In the genomic region with DNA sequence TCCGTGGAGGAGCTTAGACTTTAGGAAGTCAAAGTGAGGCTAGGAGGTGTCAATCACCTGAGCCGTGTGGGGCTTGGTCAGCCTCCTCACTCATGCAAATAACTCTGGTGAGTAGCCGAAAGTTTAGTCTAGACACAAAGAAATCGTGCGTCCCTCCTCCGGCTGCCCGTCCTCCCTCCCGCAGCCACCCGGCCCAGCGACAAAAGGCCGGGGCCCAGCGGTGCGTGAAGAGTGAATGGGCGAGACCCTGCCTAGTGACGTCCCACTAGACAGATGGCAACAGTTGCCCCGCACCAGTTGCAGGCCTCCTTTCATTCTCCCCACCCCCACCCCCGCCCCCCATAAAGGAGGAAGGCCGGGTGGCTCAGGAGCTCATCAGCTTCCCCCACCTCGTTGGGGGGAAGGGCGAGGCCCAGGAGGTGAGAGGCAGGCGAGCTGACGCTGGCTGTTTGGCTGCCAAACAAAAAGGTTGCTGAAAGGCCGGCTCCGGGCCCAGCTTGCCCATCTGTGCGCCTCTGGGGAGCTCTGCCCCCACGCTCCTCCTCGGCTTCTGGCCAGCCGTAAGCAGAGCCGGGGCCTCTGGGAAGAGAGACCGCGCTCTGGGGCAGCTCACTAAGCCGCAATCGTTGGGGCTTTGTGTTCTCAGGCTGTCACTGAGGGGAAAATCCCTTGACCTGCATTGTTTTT, we compare ENCODE assay signal across 9 mouse cellular contexts. TPM values are rescaled to one million over a fixed set of nuclear protein-coding genes. Genes with fewer than 3 reads are reported as not detected.
DNase-seq lines count a peak whose midpoint lies in the region; ATAC-seq and TF ChIP-seq lines count a peak whose summit lies in the region.
"Had no signal": no experiment of that assay in that cellular context is flagged by ENCODE, and none has a peak within 500 bp of the region (broad histone marks: within the 10 kb centered on the region; RNA-seq: fewer than 3 reads in every experiment).

No protein-coding gene starts in this region.

- no peak for TF ChIP-seq POLR2A in brain, embryonic 14.5 days (IDR thresholded peaks at IDR 0.05; ENCODE audit: borderline replicate concordance, extremely low read depth, insufficient read depth, insufficient read length, poor library complexity, severe bottlenecking)
- no peak; the same call in 1 of the 2 replicates for TF ChIP-seq POLR2A in small intestine, adult 2 months (IDR thresholded peaks at IDR 0.05; ENCODE audit: low read depth, low read length)

- H3K27me3 ChIP-seq in hindbrain, postnatal 0 days (ENCODE audit: insufficient read depth, low read length): no peaks in the 10 kb centered on the region
- no peaks in the 10 kb centered on the region for H3K27me3 ChIP-seq in limb, embryonic 11.5 days (ENCODE audit: control insufficient read depth, insufficient read depth, low read length)
- H3K27me3 ChIP-seq in midbrain, embryonic 12.5 days: no peaks in the 10 kb centered on the region
- no peaks in the 10 kb centered on the region for H3K27me3 ChIP-seq in small intestine, adult 2 months (ENCODE audit: control insufficient read depth, insufficient read depth, low read length)

- WGBS in hindbrain, postnatal 0 days: 4% methylated on average over 32 of the region's 33 CpGs
- 3% methylated on average over 32 of the region's 33 CpGs for WGBS in limb, embryonic 11.5 days
- whole genome bisulfite sequencing in midbrain, embryonic 12.5 days: under 1% methylated on average over 33 of the region's 33 CpGs
- WGBS in small intestine, adult 2 months: 33% methylated on average over 33 of the region's 33 CpGs

- TF ChIP-seq CTCF in brain, embryonic 14.5 days (IDR thresholded peaks at IDR 0.05; ENCODE audit: borderline replicate concordance, extremely low read depth, insufficient read depth, insufficient read length): no peak
- no peak for TF ChIP-seq CTCF in hindbrain, postnatal 0 days (IDR thresholded peaks at IDR 0.05; ENCODE audit: low read depth)
- no peak for TF ChIP-seq CTCF in small intestine, adult 2 months (IDR thresholded peaks at IDR 0.05; ENCODE audit: extremely low read depth, insufficient read length, insufficient replicate concordance, low read depth, low read length)

- DNase-seq in MN1 (ENCODE audit: low spot score): peak; percentile 84
- peak; percentile 98 for DNase-seq in brain, embryonic 14.5 days (ENCODE audit: low read depth)
- DNase-seq in forelimb bud, embryonic 11.5 days (ENCODE audit: low read depth, low spot score): peak; percentile 46
- peak; percentile 89 for DNase-seq in hindbrain, postnatal 0 days (ENCODE audit: low spot score)
- DNase-seq in limb, embryonic 11.5 days (ENCODE audit: low spot score): peak; percentile 78

- no peaks in the 10 kb centered on the region for H3K36me3 ChIP-seq in hindbrain, postnatal 0 days (ENCODE audit: insufficient read depth, low read length)
- H3K36me3 ChIP-seq in limb, embryonic 11.5 days (ENCODE audit: control insufficient read depth, insufficient read depth, low read length): no peaks in the 10 kb centered on the region
- no peaks in the 10 kb centered on the region for H3K36me3 ChIP-seq in midbrain, embryonic 12.5 days
- no peaks in the 10 kb centered on the region for H3K36me3 ChIP-seq in small intestine, adult 2 months (ENCODE audit: control insufficient read depth, insufficient read depth, low read length)

- H3K9ac ChIP-seq in hindbrain, postnatal 0 days (replicated peaks; ENCODE audit: low read length): peak overlapping the region; percentile 18; the same call in 1 of the 2 replicates
- H3K9ac ChIP-seq in limb, embryonic 11.5 days (ENCODE audit: low read length): peak overlapping the region; percentile 53
- peak overlapping the region; percentile 48; the same call in 1 of the 2 replicates for H3K9ac ChIP-seq in midbrain, embryonic 12.5 days (replicated peaks)

- H3K4me2 ChIP-seq in hindbrain, postnatal 0 days (ENCODE audit: low read depth, low read length): peak overlapping the region; percentile 43
- peak overlapping the region; percentile 18 for H3K4me2 ChIP-seq in limb, embryonic 11.5 days (ENCODE audit: low read depth, severe bottlenecking)
- peak overlapping the region; percentile 44 for H3K4me2 ChIP-seq in midbrain, embryonic 12.5 days (replicated peaks)

- no peaks in the 10 kb centered on the region for H3K9me3 ChIP-seq in hindbrain, postnatal 0 days (ENCODE audit: low read length)
- no peaks in the 10 kb centered on the region for H3K9me3 ChIP-seq in limb, embryonic 11.5 days (ENCODE audit: control insufficient read depth, low read length)
- H3K9me3 ChIP-seq in midbrain, embryonic 12.5 days: no peaks in the 10 kb centered on the region

- H3K4me3 ChIP-seq in hindbrain, postnatal 0 days (ENCODE audit: low read length): 0 out of 2 replicates have a peak overlapping the region, but pooled peaks have one; percentile 0
- no peak overlapping the region for H3K4me3 ChIP-seq in limb, embryonic 11.5 days (ENCODE audit: low read depth, low read length)
- H3K4me3 ChIP-seq in midbrain, embryonic 12.5 days: 0 out of 2 replicates have a peak overlapping the region, but pooled peaks have one; percentile 16
- peak overlapping the region; percentile 32 for H3K4me3 ChIP-seq in small intestine, adult 2 months (ENCODE audit: low read depth, low read length)

- ATAC-seq in hindbrain, postnatal 0 days: peak; percentile 82
- peak; percentile 14; the same call in 1 of the 2 replicates for ATAC-seq in limb, embryonic 11.5 days (ENCODE audit: insufficient number of reproducible peaks, low FRiP score, low TSS enrichment, low read depth)
- ATAC-seq in midbrain, embryonic 12.5 days (ENCODE audit: low FRiP score, low read depth): peak; percentile 80
- ATAC-seq in erythroid progenitor cell, adult 5-6 weeks (replicated peaks; ENCODE audit: low FRiP score, poor library complexity, severe bottlenecking): no peak

- H3K4me1 ChIP-seq in hindbrain, postnatal 0 days (ENCODE audit: insufficient read depth, low read length): peaks cover 48% of the 10 kb centered on the region
- H3K4me1 ChIP-seq in limb, embryonic 11.5 days (ENCODE audit: control insufficient read depth, insufficient read depth, low read length): peaks cover 71% of the 10 kb centered on the region
- H3K4me1 ChIP-seq in midbrain, embryonic 12.5 days: peaks cover 83% of the 10 kb centered on the region
- peaks cover 62% of the 10 kb centered on the region for H3K4me1 ChIP-seq in small intestine, adult 2 months (ENCODE audit: control insufficient read depth, insufficient read depth, insufficient read length, low read length)

- peak overlapping the region; percentile 95 for H3K27ac ChIP-seq in hindbrain, postnatal 0 days
- peak overlapping the region; percentile 99 for H3K27ac ChIP-seq in limb, embryonic 11.5 days (replicated peaks; ENCODE audit: low read depth, low read length)
- H3K27ac ChIP-seq in midbrain, embryonic 12.5 days (replicated peaks): peak overlapping the region; percentile 99
- H3K27ac ChIP-seq in small intestine, adult 2 months (ENCODE audit: insufficient read depth, low read depth, low read length): peak overlapping the region; percentile 88

RNA-seq across cellular contexts. Expression of a gene that starts 15.7 kb away (rescaled TPM):
- 31.8 and 58.3 TPM in 2 replicates for polyA plus RNA-seq in brain, embryonic 14.5 days (2012; rRNA removed)
- 11.2 and 26.1 TPM in 2 replicates for total RNA-seq in hindbrain, postnatal 0 days (2014; rRNA removed)
- 13.2 and 14.8 TPM in 2 replicates for polyA plus RNA-seq in hindbrain, postnatal 0 days (2015; fragmentation: Nextera tagmentation; extraction: Ambion mirVana)
- polyA plus RNA-seq in limb, embryonic 11.5 days (2014; fragmentation: Nextera tagmentation; extraction: Ambion mirVana): 21.3 and 22.1 TPM in 2 replicates
- 162 and 172 TPM in 2 replicates for polyA plus RNA-seq in midbrain, embryonic 12.5 days (2016; fragmentation: Nextera tagmentation; extraction: Ambion mirVana)
- 18.0 and 73.7 TPM in 2 replicates for polyA plus RNA-seq in small intestine, adult 2 months (2012; rRNA removed)
- total RNA-seq in erythroid progenitor cell, adult 5-6 weeks (2015; ENCODE audit: low replicate concordance): 156 and 184 TPM in 2 replicates
- 261 and 289 TPM in 2 replicates for total RNA-seq in erythroid progenitor cell, adult 5-6 weeks (2017; ENCODE audit: low replicate concordance)

RNA-seq across cellular contexts. Expression of a gene that starts 26.2 kb away (rescaled TPM):
- polyA plus RNA-seq in brain, embryonic 14.5 days (2012; rRNA removed): 2.8 and 7.4 TPM in 2 replicates
- total RNA-seq in hindbrain, postnatal 0 days (2014; rRNA removed): 10.6 and 16.3 TPM in 2 replicates
- polyA plus RNA-seq in hindbrain, postnatal 0 days (2015; fragmentation: Nextera tagmentation; extraction: Ambion mirVana): 17.0 and 21.8 TPM in 2 replicates
- 2.9 and 4.5 TPM in 2 replicates for polyA plus RNA-seq in limb, embryonic 11.5 days (2014; fragmentation: Nextera tagmentation; extraction: Ambion mirVana)
- 10.9 and 15.0 TPM in 2 replicates for polyA plus RNA-seq in midbrain, embryonic 12.5 days (2016; fragmentation: Nextera tagmentation; extraction: Ambion mirVana)
- polyA plus RNA-seq in small intestine, adult 2 months (2012; rRNA removed): 0.48 and 0.86 TPM in 2 replicates
- not detected in 2 replicates for total RNA-seq in erythroid progenitor cell, adult 5-6 weeks (2015; ENCODE audit: low replicate concordance)
- not detected in 2 replicates for total RNA-seq in erythroid progenitor cell, adult 5-6 weeks (2017; ENCODE audit: low replicate concordance)

RNA-seq across cellular contexts. Expression of a gene that starts 47.8 kb away (rescaled TPM):
- 0.09 and 0.11 TPM in 2 replicates for polyA plus RNA-seq in brain, embryonic 14.5 days (2012; rRNA removed)
- 0.14 TPM in 1 of 2 replicates, not detected in the other for total RNA-seq in hindbrain, postnatal 0 days (2014; rRNA removed)
- polyA plus RNA-seq in hindbrain, postnatal 0 days (2015; fragmentation: Nextera tagmentation; extraction: Ambion mirVana): 0.46 and 0.48 TPM in 2 replicates
- polyA plus RNA-seq in limb, embryonic 11.5 days (2014; fragmentation: Nextera tagmentation; extraction: Ambion mirVana): not detected in 2 replicates
- polyA plus RNA-seq in midbrain, embryonic 12.5 days (2016; fragmentation: Nextera tagmentation; extraction: Ambion mirVana): not detected in 2 replicates
- polyA plus RNA-seq in small intestine, adult 2 months (2012; rRNA removed): 1.6 TPM in 1 of 2 replicates, not detected in the other
- 1.1 and 4.2 TPM in 2 replicates for total RNA-seq in erythroid progenitor cell, adult 5-6 weeks (2015; ENCODE audit: low replicate concordance)
- not detected in 2 replicates for total RNA-seq in erythroid progenitor cell, adult 5-6 weeks (2017; ENCODE audit: low replicate concordance)
- total RNA-seq: gastrocnemius, postnatal 36 days had no signal

Comparison
In these comparisons a context has a peak if more than half of its experiments do, and no peak if none do; other contexts are left out.
1. DNase-seq: peak in every context shown above with its lines; median percentile 98 in brain, embryonic 14.5 days; 89 in hindbrain, postnatal 0 days; 84 in MN1; 78 in limb, embryonic 11.5 days; 46 in forelimb bud, embryonic 11.5 days.